Mouse (Mus musculus): ENCODE data around the gene Ttc21a. TPM values are rescaled to one million over a fixed set of nuclear protein-coding genes. Genes with fewer than 3 reads are reported as not detected.

Gene Ttc21a
- polyA plus RNA-seq, 1 experiment, result 0.06 TPM

- H3K27ac ChIP-seq (ENCODE audit: insufficient read depth, low read depth, low read length), result no peak overlapping the region
- H3K4me3 ChIP-seq (ENCODE audit: insufficient read depth, low read depth, low read length), result no peak overlapping the region
- H3K27me3 ChIP-seq (replicated peaks; ENCODE audit: control insufficient read depth, insufficient read depth, low read length), result no peaks in the 10 kb centered on the region
- no peak for DNase-seq
- TF ChIP-seq CTCF (conservative IDR thresholded peaks at IDR 0.05; ENCODE audit: insufficient read depth, insufficient read length, low read depth, low read length) (no peak), POLR2A (IDR thresholded peaks at IDR 0.05; ENCODE audit: low read depth, low read length) (no peak)
- no peaks in the 10 kb centered on the region for H3K36me3 ChIP-seq (ENCODE audit: control insufficient read depth, insufficient read depth, low read length)
- H3K4me1 ChIP-seq (ENCODE audit: control insufficient read depth, insufficient read depth, low read length), result 0 out of 2 replicates have a peak, but pooled peaks cover 5% of the 10 kb centered on the region
- WGBS, result 65% methylated on average over 4 of the region's 4 CpGs
Observed at GRCm38 (mm10) chr9:119938496-119938895, 1.1 kb downstream of the Ttc21a start.

GRCm38 (mm10) chr9:119939646-119940045 is 2.2 kb downstream of the Ttc21a start:
- no peak for DNase-seq
- WGBS, result 60% methylated on average over 10 of the region's 10 CpGs
- 0 out of 2 replicates have a peak, but pooled peaks cover 5% of the 10 kb centered on the region for H3K4me1 ChIP-seq (ENCODE audit: control insufficient read depth, insufficient read depth, low read length)
- H3K36me3 ChIP-seq (ENCODE audit: control insufficient read depth, insufficient read depth, low read length), result no peaks in the 10 kb centered on the region
- no peak overlapping the region for H3K4me3 ChIP-seq (ENCODE audit: insufficient read depth, low read depth, low read length)
- no peak overlapping the region for H3K27ac ChIP-seq (ENCODE audit: insufficient read depth, low read depth, low read length)
- H3K27me3 ChIP-seq (replicated peaks; ENCODE audit: control insufficient read depth, insufficient read depth, low read length), result no peaks in the 10 kb centered on the region
- TF ChIP-seq POLR2A (IDR thresholded peaks at IDR 0.05; ENCODE audit: low read depth, low read length) (no peak), CTCF (conservative IDR thresholded peaks at IDR 0.05; ENCODE audit: insufficient read depth, insufficient read length, low read depth, low read length) (no peak)

- Histone ChIP-seq H3K4me3 (ENCODE audit: insufficient read depth, low read depth, low read length) (no peak overlapping the region), H3K36me3 (ENCODE audit: control insufficient read depth, insufficient read depth, low read length) (no peaks in the 10 kb centered on the region), H3K27me3 (replicated peaks; ENCODE audit: control insufficient read depth, insufficient read depth, low read length) (no peaks in the 10 kb centered on the region), H3K4me1 (ENCODE audit: control insufficient read depth, insufficient read depth, low read length) (0 out of 2 replicates have a peak, but pooled peaks cover 5% of the 10 kb centered on the region), H3K27ac (ENCODE audit: insufficient read depth, low read depth, low read length) (no peak overlapping the region)
- TF ChIP-seq POLR2A (IDR thresholded peaks at IDR 0.05; ENCODE audit: low read depth, low read length) (no peak), CTCF (conservative IDR thresholded peaks at IDR 0.05; ENCODE audit: insufficient read depth, insufficient read length, low read depth, low read length) (no peak)
- 79% methylated on average over 5 of the region's 5 CpGs for WGBS
- no peak for DNase-seq
Observed at GRCm38 (mm10) chr9:119941407-119941806, 4.0 kb downstream of the Ttc21a start.

- WGBS, result 81% methylated on average over 14 of the region's 14 CpGs
- no peaks in the 10 kb centered on the region for H3K36me3 ChIP-seq (ENCODE audit: control insufficient read depth, insufficient read depth, low read length)
- H3K4me3 ChIP-seq (ENCODE audit: insufficient read depth, low read depth, low read length), result no peak overlapping the region
- no peak for DNase-seq
- no peak for TF ChIP-seq CTCF (conservative IDR thresholded peaks at IDR 0.05; ENCODE audit: insufficient read depth, insufficient read length, low read depth, low read length)
- TF ChIP-seq POLR2A (IDR thresholded peaks at IDR 0.05; ENCODE audit: low read depth, low read length), result no peak
- no peak overlapping the region for H3K27ac ChIP-seq (ENCODE audit: insufficient read depth, low read depth, low read length)
- 0 out of 2 replicates have a peak, but pooled peaks cover 3% of the 10 kb centered on the region for H3K4me1 ChIP-seq (ENCODE audit: control insufficient read depth, insufficient read depth, low read length)
- H3K27me3 ChIP-seq (replicated peaks; ENCODE audit: control insufficient read depth, insufficient read depth, low read length), result no peaks in the 10 kb centered on the region
Observed at GRCm38 (mm10) chr9:119941861-119942260, 4.5 kb downstream of the Ttc21a start.

GRCm38 (mm10) chr9:119943326-119943725 is 5.9 kb downstream of the Ttc21a start:
- H3K27me3 ChIP-seq (replicated peaks; ENCODE audit: control insufficient read depth, insufficient read depth, low read length), result no peaks in the 10 kb centered on the region
- no peaks in the 10 kb centered on the region for H3K4me1 ChIP-seq (ENCODE audit: control insufficient read depth, insufficient read depth, low read length)
- no peak overlapping the region for H3K27ac ChIP-seq (ENCODE audit: insufficient read depth, low read depth, low read length)
- H3K4me3 ChIP-seq (ENCODE audit: insufficient read depth, low read depth, low read length), result no peak overlapping the region
- DNase-seq, result no peak
- TF ChIP-seq POLR2A (IDR thresholded peaks at IDR 0.05; ENCODE audit: low read depth, low read length), result no peak
- no peak for TF ChIP-seq CTCF (conservative IDR thresholded peaks at IDR 0.05; ENCODE audit: insufficient read depth, insufficient read length, low read depth, low read length)
- 89% methylated on average over 1 of the region's 1 CpGs for WGBS
- H3K36me3 ChIP-seq (ENCODE audit: control insufficient read depth, insufficient read depth, low read length), result no peaks in the 10 kb centered on the region

GRCm38 (mm10) chr9:119945173-119945900 is 7.9 kb downstream of the Ttc21a start:
- Histone ChIP-seq H3K27ac (ENCODE audit: insufficient read depth, low read depth, low read length) (no peak overlapping the region), H3K27me3 (replicated peaks; ENCODE audit: control insufficient read depth, insufficient read depth, low read length) (no peaks in the 10 kb centered on the region), H3K4me3 (ENCODE audit: insufficient read depth, low read depth, low read length) (no peak overlapping the region), H3K36me3 (ENCODE audit: control insufficient read depth, insufficient read depth, low read length) (no peaks in the 10 kb centered on the region), H3K4me1 (ENCODE audit: control insufficient read depth, insufficient read depth, low read length) (no peaks in the 10 kb centered on the region)
- TF ChIP-seq CTCF (conservative IDR thresholded peaks at IDR 0.05; ENCODE audit: insufficient read depth, insufficient read length, low read depth, low read length), result peak; percentile 40
- no peak for TF ChIP-seq POLR2A (IDR thresholded peaks at IDR 0.05; ENCODE audit: low read depth, low read length)
- WGBS, result 80% methylated on average over 12 of the region's 12 CpGs
- no peak for DNase-seq

GRCm38 (mm10) chr9:119948804-119949203 is 11.4 kb downstream of the Ttc21a start:
- Histone ChIP-seq H3K4me3 (ENCODE audit: insufficient read depth, low read depth, low read length) (no peak overlapping the region), H3K27me3 (replicated peaks; ENCODE audit: control insufficient read depth, insufficient read depth, low read length) (no peaks in the 10 kb centered on the region), H3K27ac (ENCODE audit: insufficient read depth, low read depth, low read length) (no peak overlapping the region), H3K4me1 (ENCODE audit: control insufficient read depth, insufficient read depth, low read length) (no peaks in the 10 kb centered on the region), H3K36me3 (ENCODE audit: control insufficient read depth, insufficient read depth, low read length) (no peaks in the 10 kb centered on the region)
- WGBS, result 45% methylated on average over 3 of the region's 3 CpGs
- TF ChIP-seq CTCF (conservative IDR thresholded peaks at IDR 0.05; ENCODE audit: insufficient read depth, insufficient read length, low read depth, low read length), result no peak
- no peak for TF ChIP-seq POLR2A (IDR thresholded peaks at IDR 0.05; ENCODE audit: low read depth, low read length)
- no peak for DNase-seq

All from kidney, adult 2 months (tissue).